Mouse (Mus musculus): Measurements from ENCODE around the gene Thrsp. TPM values are rescaled to one million over a fixed set of nuclear protein-coding genes. Genes with fewer than 3 reads are reported as not detected.
A peak's percentile ranks its signal among the peaks of the same experiment; 100 is the strongest.

The Thrsp gene
- total and polyA plus RNA-seq, 3 experiments = 258 to 1,139 (median 552) TPM

GRCm38 (mm10) chr7:97418717-97419116 is 1.2 kb upstream of the Thrsp start:
- DNase-seq = peak; percentile 85

DNA sequence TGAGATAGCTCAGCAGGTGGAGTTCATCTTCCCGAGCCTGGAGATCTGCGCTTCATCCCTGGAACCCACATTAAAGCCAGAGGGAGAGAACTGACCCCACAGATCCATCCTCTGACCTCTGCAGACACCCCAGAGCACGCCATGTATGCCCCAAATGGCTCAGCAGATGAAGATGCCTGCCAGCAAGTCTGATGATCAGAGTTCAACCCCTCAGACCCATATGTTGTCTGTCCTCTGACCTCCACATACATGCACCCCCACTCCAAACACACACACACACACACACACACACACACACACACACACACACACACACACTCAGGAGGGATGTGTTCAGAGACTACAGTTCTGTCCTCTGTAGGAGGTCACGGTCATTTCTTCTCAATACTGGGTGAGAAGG is 1.1 kb downstream of the Thrsp start:
- no peak for DNase-seq

GRCm38 (mm10) chr7:97414915-97415687 is 2.4 kb downstream of the Thrsp start:
- no peak for DNase-seq

- DNase-seq = peak; percentile 73
Observed at GRCm38 (mm10) chr7:97414426-97414825, 3.1 kb downstream of the Thrsp start.

- DNase-seq = no peak
Observed at GRCm38 (mm10) chr7:97413981-97414380, 3.5 kb downstream of the Thrsp start.

- no peak for DNase-seq
Observed at GRCm38 (mm10) chr7:97411575-97411974, 6.0 kb downstream of the Thrsp start.

- no peak for DNase-seq
Observed at GRCm38 (mm10) chr7:97411106-97411505, 6.4 kb downstream of the Thrsp start.

- no peak for DNase-seq
Observed at GRCm38 (mm10) chr7:97407145-97407544, 10.4 kb downstream of the Thrsp start.

- peak; percentile 82 for DNase-seq
Observed at GRCm38 (mm10) chr7:97399960-97400715, 17.4 kb downstream of the Thrsp start, which contains the start of gene Ndufc2. Gene Ndufc2, plus strand, starts transcription at chr7:97400003.

- DNase-seq = no peak
Observed at GRCm38 (mm10) chr7:97398943-97399342, 18.6 kb downstream of the Thrsp start.

DNA sequence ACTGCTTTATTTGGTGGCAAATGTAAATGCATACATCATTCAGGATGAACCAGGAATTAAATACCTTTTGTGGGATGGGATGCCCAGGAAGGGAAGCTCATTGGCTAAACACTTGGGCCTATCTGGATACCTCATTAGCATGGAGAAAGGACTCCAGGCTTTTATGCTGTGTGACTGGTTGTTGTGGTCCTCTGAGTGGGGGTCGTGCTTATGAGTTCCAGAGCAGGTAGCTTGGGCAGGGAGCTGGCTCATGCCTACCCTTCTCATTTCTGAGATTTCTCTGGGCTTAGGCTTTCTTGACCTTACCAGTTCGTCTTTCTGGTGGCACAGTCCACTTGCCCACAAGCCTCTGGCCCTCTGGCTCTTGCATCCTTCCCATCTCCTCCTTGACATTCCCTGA is 23.2 kb downstream of the Thrsp start:
- no peak for DNase-seq

- DNase-seq = no peak
Observed at GRCm38 (mm10) chr7:97392079-97392445, 25.5 kb downstream of the Thrsp start.

DNA sequence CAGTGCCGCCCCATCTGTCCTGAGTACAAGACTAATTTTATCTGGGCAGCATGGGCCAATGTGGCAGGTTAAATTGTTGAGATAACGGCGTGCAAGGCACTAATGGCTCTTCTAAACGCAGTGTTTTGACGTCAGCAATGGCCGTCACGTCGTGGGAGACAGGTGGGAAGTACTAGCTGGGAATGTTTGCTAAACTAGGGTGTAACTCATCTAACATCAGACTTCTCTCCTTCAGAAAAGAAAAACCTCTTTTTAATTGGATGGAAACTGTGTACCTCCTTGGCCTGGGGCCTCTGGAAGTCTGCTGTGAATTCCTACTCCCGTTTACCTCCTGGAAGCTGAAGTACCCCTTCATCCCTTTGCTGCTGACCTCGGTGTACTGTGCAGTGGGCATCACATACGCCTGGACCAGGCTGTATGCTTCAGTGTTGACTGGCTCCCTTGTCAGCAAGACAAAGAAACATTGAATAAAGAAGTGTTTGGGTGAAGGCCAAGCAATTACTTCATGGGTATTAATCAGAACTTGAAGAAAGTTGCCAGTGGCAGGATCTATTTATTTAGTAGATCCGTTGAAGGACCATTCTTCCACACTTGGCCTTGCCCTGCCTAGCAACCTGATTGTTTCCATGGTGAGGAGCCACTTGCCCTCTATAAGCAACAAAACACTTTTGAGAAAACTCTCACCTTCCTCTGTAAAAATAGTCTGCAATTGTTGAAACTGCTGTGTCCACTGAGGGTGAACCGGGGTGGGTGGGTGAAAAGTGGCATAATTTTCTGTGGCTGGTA is 26.0 kb downstream of the Thrsp start:
- no peak for DNase-seq

GRCm38 (mm10) chr7:97388541-97388940 is 29.0 kb downstream of the Thrsp start:
- no peak for DNase-seq

DNA sequence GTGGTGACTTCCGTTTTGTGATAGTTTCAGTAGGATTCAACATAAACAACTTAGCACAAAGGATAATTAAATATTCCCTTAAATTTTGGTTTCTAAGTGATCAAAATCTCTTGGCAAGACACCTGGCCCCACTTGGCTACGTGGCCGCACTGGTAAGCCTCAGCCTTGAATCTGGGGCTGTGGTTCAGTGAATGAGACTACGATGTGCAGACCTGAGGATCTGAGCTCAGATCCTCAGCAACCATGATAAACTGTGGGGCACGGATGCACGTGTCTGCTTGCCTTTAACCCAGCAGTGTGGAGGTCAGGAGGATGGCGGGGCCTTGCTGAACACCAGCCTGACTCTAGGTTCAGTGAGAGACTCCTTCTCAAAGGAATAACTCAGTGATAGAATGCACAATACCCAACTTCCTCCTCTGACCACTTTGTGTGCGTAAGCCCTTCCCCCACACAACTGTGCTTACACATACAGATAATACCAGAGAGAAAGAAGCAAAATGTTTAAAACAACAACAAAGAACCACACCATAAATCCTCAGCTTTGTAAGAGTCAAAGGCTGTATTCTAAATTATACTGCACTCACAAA is 29.9 kb downstream of the Thrsp start:
- no peak for DNase-seq

GRCm38 (mm10) chr7:97386806-97387370 is 30.6 kb downstream of the Thrsp start:
- no peak for DNase-seq

DNA sequence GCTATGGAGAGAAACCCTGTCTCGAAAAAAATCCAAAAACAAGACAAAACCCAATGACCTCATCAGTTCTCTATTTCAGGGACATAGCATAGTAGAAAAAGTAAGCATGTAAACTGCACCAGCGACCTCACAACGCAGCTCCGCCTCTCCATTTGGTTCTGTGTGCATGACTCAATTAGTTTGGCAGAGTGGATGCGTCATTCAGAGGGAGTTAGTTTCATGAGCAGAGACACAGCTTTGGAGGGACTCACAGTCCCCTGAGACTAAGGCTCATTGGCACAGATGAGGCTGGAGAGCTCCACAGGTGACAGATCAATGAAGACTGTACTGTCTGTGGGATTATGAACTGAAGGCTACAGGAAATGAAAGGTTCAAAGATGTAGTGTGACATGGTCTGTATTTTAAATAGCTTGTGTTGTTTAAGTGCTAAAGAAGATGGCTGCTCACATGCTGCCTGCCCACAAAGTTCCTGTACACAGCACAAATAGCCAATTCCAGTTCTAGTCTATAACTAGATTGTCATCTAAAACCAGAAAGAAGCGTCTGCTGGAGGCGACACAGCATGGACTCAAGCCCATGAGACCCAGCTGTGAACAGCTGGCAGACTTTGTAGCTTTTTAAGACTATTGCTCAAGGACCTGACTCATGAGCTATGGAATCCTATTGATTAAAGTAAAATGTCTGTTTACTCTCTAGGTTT is 31.3 kb downstream of the Thrsp start:
- DNase-seq = peak; percentile 66

DNA sequence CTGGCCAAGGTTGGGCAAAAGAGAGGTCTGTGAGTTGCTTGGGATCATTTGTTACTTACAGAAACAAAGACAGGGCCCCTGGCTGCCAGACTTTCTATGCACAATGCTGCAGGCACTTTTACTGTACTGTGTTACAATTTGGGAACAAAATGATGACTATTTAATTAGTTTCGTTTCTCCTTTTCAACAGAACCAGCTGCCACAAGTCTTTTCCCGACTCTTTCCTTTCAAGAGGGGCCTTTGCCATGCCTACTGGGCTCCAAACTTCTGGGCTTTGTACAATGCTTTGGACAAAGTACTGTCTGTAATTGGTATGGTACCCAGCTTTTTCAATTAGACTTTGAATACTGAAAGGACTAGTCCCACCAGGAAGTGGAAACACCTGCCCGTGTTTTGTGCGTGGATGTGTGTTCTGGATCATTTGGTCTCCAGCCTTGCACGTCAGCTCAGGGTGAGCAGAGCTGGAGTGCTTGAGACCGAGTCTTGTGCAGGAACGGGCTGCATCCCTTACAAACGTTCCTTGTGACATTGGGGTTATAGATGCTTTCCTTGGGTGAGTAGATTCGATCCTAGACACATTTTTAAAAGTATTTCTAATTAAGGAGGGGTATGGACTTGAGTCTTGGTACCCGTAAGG is 33.9 kb downstream of the Thrsp start:
- DNase-seq = no peak

GRCm38 (mm10) chr7:97382661-97383060 is 34.9 kb downstream of the Thrsp start:
- DNase-seq = no peak

DNA sequence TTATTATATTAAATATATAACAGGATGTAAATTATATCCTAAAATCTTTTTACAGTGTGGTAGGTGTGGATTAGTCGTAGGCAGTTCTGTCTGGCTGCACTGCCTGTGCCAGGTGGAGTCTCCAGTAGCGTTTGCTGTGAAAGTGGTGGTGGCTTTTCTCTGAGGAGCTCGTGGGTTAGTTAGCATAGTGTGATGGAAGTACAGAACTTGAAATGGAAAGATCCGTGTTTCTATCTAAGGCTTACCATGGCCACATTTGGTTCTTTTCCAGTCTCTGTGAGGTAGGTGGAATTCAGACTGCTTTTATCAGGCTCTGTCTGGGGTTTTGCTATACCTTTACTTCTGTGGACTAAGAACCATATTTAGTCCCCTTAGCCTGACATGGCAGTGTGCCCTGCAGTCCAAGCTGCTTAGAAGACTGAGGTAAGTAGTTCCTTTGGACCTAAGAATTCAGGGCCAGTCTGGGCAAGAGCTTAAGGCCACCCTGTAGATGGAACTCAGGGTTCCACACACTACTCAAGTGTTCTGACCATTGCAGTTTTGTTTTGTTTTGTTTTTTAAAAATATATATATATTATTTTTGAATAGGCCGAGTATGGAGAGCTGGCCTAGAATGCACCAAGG is 36.9 kb downstream of the Thrsp start:
- no peak for DNase-seq
